Mouse (Mus musculus) hindbrain, embryonic 14.5 days (tissue): Measurements from ENCODE around the gene Ssb. TPM values are rescaled to one million over a fixed set of nuclear protein-coding genes. Genes with fewer than 3 reads are reported as not detected.
A peak's percentile ranks its signal among the peaks of the same experiment; 100 is the strongest.

Source experiments
- ATAC-seq: fragments of 200-750 bp; cut with Nextera tagmentation; 2 replicates; pipeline ENCODE4 v1.8.0; 2017; ENCODE audit warnings: moderate number of reproducible peaks, mild to moderate bottlenecking, moderate TSS enrichment, moderate library complexity; ENCODE audit not compliant: low FRiP score
- DNase-seq: peaks from one replicate; pipeline ENCODE4 v3.0.0-alpha.2; 2015; ENCODE audit warnings: low spot score
- H3K27ac ChIP-seq: fragments of 300-500 bp; sonication (generic); 2 replicates; pipeline ENCODE4 v1.5.1; 2014; ENCODE audit warnings: mild to moderate bottlenecking, moderate library complexity
- H3K27me3 ChIP-seq: fragments of 300-500 bp; sonication (generic); 2 replicates; pipeline ENCODE4 v1.6.1; 2014; ENCODE audit warnings: mild to moderate bottlenecking, low read length, mixed read lengths; ENCODE audit not compliant: control insufficient read depth, insufficient read depth
- H3K36me3 ChIP-seq: fragments of 300-500 bp; sonication (generic); replicated peaks from 2 replicates; pipeline ENCODE4 v1.6.1; 2014; ENCODE audit not compliant: control insufficient read depth, insufficient read depth
- H3K4me1 ChIP-seq: fragments of 300-500 bp; sonication (generic); replicated peaks from 2 replicates; pipeline ENCODE4 v1.6.1; 2014; ENCODE audit warnings: antibody characterized with exemption, low read length, mixed read lengths; ENCODE audit not compliant: control insufficient read depth, insufficient read depth
- H3K4me2 ChIP-seq: fragments of 300-500 bp; sonication (generic); replicated peaks from 2 replicates; pipeline ENCODE4 v1.6.1; 2014; ENCODE audit warnings: mild to moderate bottlenecking, moderate library complexity
- H3K4me3 ChIP-seq: fragments of 300-500 bp; sonication (generic); replicated peaks from 2 replicates; pipeline ENCODE4 v1.5.1; 2014; ENCODE audit warnings: mild to moderate bottlenecking, low read length
- H3K9ac ChIP-seq: fragments of 300-500 bp; sonication (generic); 2 replicates; pipeline ENCODE4 v1.6.1; 2014
- H3K9me3 ChIP-seq: fragments of 300-500 bp; sonication (generic); 2 replicates; pipeline ENCODE4 v1.6.1; 2016; ENCODE audit warnings: low read length; ENCODE audit not compliant: control insufficient read depth
- WGBS: fragments of 180-500 bp; shearing (Covaris S2); extraction: QIAGEN DNeasy Blood & Tissue Kit; methylation state at CpG from one replicate; pipeline ENCODE4 v1.1.7; 2014; 5-methylcytosine and 5-hydroxymethylcytosine counted together
- polyA plus RNA-seq: library from polyadenylated mRNA; unstranded; fragments of >200 nt; fragmentation: Nextera tagmentation; extraction: Ambion mirVana; gene quantifications from 2 replicates; pipeline ENCODE4 v1.2.1, GENCODE M21; 2014

The Ssb gene
- polyA plus RNA-seq, 1 experiment from 2014 or later = 239 TPM

DNA sequence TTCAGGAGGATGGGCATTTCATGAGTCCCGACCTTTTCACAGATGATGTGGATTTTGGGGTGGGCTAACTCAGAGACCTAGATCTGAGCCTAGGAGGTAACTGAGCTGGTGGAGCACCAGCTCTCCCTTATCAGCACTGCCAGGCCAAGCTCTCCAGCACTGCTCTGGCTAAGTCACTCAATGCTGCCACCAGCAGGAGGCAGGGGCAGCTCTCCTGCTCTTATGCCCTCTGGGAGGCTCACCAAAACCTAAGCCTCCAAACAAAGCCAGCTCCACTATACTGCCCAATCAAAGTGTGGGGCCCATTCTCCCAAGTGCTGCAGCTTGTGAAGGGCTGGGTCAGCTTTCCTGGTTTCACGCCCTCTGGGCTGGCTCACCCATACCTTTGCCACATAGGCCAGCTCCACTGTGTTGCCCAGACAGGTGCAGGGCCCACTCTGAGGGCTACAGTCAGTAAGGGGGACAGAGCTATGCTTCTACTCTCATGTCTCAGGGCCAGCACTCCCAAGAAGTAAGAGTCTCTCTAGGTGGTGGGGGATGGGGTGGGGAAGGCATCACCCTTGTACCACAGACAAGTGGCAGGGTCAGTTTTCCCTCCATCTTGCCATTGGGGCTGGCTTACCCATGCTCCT is 9.8 kb upstream of the Ssb start:
- Histone ChIP-seq H3K27ac (no peak overlapping the region), H3K9ac (no peak overlapping the region), H3K4me1 (no peaks in the 10 kb centered on the region), H3K4me2 (no peak overlapping the region), H3K36me3 (no peaks in the 10 kb centered on the region), H3K9me3 (no peaks in the 10 kb centered on the region), H3K4me3 (no peak overlapping the region), H3K27me3 (no peaks in the 10 kb centered on the region)
- DNase-seq (no peak), ATAC-seq (no peak)
- 76% methylated on average over 2 of the region's 2 CpGs for WGBS

DNA sequence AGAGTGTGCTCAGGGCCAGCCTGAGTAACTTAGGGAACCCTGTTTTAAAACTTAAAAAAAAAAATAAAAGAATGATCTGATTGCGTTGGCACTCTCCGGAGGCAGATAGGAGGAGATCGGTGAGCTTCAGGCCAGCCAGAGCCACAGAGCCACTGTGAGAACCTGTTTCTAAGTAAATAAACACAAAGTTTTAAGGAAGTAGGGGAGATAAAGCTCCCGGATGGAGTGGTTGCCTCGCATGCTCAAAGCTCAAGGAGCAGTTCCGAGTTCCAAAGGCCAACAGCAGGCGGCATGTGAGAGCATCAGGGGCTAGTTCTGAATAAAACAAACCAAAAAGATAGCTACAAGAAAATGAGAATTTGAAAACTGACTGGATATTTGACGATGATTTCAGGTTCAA is 5.0 kb upstream of the Ssb start:
- no peak overlapping the region for H3K4me2 ChIP-seq
- no peaks in the 10 kb centered on the region for H3K9me3 ChIP-seq
- DNase-seq (no peak), ATAC-seq (no peak)
- no peaks in the 10 kb centered on the region for H3K27me3 ChIP-seq
- no peak overlapping the region for H3K4me3 ChIP-seq
- H3K9ac ChIP-seq = no peak overlapping the region
- no peak overlapping the region for H3K27ac ChIP-seq
- H3K4me1 ChIP-seq = no peaks in the 10 kb centered on the region
- H3K36me3 ChIP-seq = no peaks in the 10 kb centered on the region
- 77% methylated on average over 8 of the region's 8 CpGs for WGBS

DNA sequence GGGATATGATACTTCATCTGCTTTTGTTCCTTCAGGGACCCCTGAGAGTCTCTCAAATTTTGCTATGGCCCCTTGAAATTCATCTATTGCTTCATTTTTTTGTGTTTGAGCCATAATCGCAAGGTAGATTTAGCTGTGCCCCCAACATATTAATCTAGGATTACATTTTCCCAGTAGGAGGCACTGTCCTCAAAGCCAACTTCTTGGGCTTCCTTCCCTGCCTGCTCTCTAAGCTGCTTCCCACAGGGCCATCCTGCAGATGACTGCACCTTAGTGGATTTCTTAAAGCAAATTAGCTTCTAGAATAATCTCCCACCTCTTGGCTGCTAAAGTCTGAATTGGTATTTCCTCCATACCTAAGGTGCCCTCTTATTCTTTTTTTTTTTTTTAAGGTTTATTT is 3.5 kb upstream of the Ssb start:
- Histone ChIP-seq H3K4me3 (no peak overlapping the region), H3K4me2 (no peak overlapping the region), H3K9me3 (no peaks in the 10 kb centered on the region), H3K27me3 (no peaks in the 10 kb centered on the region), H3K36me3 (no peaks in the 10 kb centered on the region), H3K4me1 (peaks cover 7% of the 10 kb centered on the region), H3K27ac (no peak overlapping the region), H3K9ac (no peak overlapping the region)
- 85% methylated on average over 1 of the region's 1 CpGs for WGBS
- DNase-seq = no peak
- ATAC-seq = no peak

DNA sequence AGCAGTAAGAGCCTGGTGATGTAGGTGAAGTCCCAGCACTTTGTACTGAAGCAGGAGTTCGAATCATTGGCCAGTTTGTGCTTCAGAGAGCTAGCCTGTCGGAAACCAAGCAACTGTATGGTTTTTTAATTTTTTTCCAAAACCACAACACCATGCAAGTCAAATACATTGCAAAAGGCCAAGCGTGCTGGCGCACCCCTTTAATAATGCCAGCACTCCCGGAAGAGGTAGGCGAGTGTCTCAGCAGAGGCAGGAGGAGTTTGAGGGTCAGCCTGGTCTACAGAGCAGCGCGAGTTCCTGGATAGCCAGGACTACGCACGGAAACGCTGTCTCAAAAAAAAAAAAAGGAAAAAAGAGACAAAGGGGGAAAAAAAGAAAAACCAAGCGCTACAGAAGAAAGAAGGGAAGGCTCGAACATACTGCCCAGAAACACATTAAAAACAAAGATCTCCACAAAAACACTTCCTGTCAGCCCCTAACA is 350 bp upstream of the Ssb start:
- Histone ChIP-seq H3K27ac (peak overlapping the region; percentile 88), H3K27me3 (no peaks in the 10 kb centered on the region), H3K9ac (peak overlapping the region; percentile 98), H3K9me3 (no peaks in the 10 kb centered on the region), H3K36me3 (peaks cover 7% of the 10 kb centered on the region; the same call in 1 of the 2 replicates), H3K4me3 (peak overlapping the region; percentile 95), H3K4me1 (peaks cover 23% of the 10 kb centered on the region), H3K4me2 (peak overlapping the region; percentile 69)
- ATAC-seq = peak; percentile 56; the same call in 1 of the 2 replicates
- DNase-seq = no peak
- 12% methylated on average over 13 of the region's 13 CpGs for WGBS

DNA sequence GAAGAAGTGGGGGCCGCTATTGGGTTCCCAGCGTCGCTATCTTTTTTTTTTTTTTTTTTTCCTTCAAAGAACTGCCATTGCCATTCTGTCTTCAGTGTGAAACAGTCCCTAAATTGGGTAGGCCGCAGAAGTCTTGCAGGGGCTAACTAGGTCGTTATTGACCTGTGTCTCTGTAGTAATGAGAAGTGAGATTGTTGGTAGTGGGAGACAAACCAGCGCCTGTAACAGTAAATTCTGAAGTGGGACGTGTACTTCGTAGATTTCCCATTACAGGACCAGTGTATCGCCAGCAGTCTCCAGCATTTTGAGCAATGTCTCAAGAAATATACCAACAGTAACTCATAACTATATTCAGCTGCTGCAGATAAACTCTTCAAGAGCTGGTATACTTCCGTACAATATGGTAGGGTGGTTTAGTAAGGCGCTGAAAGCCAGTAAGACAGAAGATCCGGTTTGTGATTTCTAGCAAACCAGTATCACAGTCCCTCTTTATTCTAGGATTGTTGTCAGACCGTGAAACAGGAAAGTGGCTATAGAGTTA is 825 bp downstream of the Ssb start:
- H3K9me3 ChIP-seq = no peaks in the 10 kb centered on the region
- no peaks in the 10 kb centered on the region for H3K27me3 ChIP-seq
- H3K36me3 ChIP-seq = peaks cover 18% of the 10 kb centered on the region
- DNase-seq = no peak
- H3K4me1 ChIP-seq = peaks cover 23% of the 10 kb centered on the region
- H3K9ac ChIP-seq = peak overlapping the region; percentile 98
- WGBS = 4% methylated on average over 13 of the region's 13 CpGs
- ATAC-seq = no peak
- H3K27ac ChIP-seq = peak overlapping the region; percentile 88; the same call in 1 of the 2 replicates
- peak overlapping the region; percentile 95 for H3K4me3 ChIP-seq
- H3K4me2 ChIP-seq = peak overlapping the region; percentile 69

DNA sequence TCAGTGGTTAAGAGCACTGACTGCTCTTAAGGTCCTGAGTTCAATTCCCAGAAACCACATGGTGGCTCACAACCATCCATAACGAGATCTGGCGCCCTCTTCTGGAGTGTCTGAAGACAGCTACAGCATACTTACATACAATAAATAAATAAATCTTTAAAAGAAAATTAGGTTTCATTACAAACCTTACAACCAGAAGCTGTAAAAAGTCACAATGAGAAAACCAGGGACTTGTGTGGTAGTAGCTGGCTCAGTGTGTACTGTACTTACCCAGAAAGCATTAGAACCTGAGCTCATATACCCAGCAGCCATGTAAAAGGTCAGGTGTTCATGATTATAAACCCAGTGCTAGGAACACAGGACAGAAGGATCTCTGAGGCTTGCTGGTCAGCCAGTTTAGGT is 22.6 kb downstream of the Ssb start:
- Histone ChIP-seq H3K36me3 (peaks cover under 1% of the 10 kb centered on the region), H3K9me3 (no peaks in the 10 kb centered on the region), H3K27ac (no peak overlapping the region), H3K9ac (no peak overlapping the region), H3K4me1 (peaks cover 16% of the 10 kb centered on the region), H3K27me3 (no peaks in the 10 kb centered on the region), H3K4me2 (no peak overlapping the region), H3K4me3 (no peak overlapping the region)
- DNase-seq (no peak), ATAC-seq (no peak)
- 69% methylated on average over 2 of the region's 2 CpGs for WGBS

DNA sequence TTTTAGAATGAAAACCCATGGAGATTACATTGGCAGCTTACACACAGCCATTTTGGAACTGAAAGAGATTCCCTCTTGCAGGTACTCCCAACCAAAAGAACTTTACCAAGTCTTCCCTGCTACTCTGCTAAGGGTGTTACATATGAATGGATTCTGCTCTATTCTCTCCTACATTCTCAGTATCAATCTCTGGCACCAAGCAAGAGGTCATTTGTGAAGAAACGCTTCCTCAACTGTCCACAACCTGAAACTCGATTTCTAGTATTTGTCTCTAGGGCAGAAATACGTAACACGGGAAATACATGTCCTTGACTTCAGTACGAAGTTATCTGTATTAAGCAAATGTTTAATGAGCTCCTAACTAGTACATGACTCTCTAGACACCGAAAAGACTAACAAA is 23.2 kb downstream of the Ssb start:
- Histone ChIP-seq H3K27ac (no peak overlapping the region), H3K36me3 (no peaks in the 10 kb centered on the region), H3K9me3 (no peaks in the 10 kb centered on the region), H3K27me3 (no peaks in the 10 kb centered on the region), H3K4me1 (peaks cover 16% of the 10 kb centered on the region), H3K9ac (no peak overlapping the region; the same call in 1 of the 2 replicates), H3K4me3 (peak overlapping the region; percentile 57), H3K4me2 (peak overlapping the region; percentile 86)
- WGBS = 64% methylated on average over 6 of the region's 6 CpGs
- no peak for ATAC-seq
- DNase-seq = no peak

DNA sequence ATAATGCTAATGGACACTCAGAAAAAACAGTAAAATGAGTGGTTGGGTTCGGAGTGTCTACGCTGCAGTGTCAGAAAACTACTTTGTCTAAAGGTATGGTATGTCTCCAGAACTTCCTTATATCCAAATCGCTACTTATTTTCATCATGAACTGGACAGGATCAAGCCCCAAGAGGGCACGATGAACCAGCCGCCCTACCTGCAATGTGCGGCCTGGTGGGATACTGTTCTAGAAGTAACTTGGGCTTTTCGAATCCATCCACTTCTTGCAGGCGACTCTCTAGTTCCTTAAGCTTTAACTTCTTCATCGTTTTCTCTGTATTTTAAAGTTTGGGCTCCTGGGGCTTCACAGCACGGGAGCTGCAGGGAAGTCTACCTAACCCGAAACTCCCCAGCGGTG is 23.7 kb downstream of the Ssb start:
- 7% methylated on average over 12 of the region's 12 CpGs for WGBS
- H3K4me2 ChIP-seq = peak overlapping the region; percentile 86
- ATAC-seq (no peak), DNase-seq (no peak)
- H3K27me3 ChIP-seq = no peaks in the 10 kb centered on the region
- no peaks in the 10 kb centered on the region for H3K9me3 ChIP-seq
- H3K4me1 ChIP-seq = peaks cover 16% of the 10 kb centered on the region
- no peaks in the 10 kb centered on the region for H3K36me3 ChIP-seq
- peak overlapping the region; percentile 57 for H3K4me3 ChIP-seq
- peak overlapping the region; percentile 64 for H3K27ac ChIP-seq
- peak overlapping the region; percentile 79 for H3K9ac ChIP-seq

DNA sequence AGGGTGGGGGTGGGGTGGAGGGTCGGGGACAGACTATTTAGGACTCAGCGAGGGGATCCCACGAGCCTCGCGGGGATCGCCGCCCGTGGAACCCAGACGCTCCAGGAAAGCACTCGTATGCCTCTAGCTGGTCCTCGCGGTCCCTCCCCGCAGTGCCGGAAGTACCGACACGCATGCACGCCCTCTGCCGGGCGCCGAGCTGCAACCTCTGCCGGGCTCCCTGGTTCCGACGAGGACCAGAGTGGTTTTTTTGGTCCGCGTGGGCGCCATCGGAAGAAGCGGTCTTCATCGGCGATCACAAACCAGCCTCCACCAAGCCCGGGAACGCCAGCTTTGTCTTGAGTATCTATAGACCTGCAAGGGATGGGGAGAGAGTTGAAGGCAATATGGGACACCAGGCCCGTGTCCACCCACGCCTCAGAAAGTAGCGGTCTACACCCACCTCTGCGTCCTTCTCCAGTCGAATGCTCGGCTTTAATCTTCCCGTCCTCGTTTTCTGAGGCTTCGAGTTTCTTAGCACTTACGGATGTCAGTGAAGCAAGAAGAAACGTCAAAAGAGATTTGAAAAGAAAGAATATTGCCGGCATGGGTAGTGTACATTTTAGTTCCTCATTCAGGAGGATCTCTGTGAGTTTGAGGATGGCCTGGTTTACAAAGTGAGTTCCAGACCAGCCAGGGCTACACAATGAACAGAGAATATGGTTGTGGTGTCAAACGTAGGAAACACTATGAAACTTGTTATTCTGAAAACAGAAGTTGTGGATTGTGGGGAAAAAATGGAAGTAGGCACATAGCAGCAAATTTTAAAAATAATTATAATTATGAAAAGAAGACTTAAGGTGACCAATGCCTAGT is 24.3 kb downstream of the Ssb start, which contains the start of gene Mettl5:
Mettl5 (minus strand) TSS at position 165 of the 855 bp plus-strand sequence.
- H3K9ac ChIP-seq = peak within 1 kb of the TSS; percentile 79
- WGBS = 3% methylated on average over 45 of the region's 45 CpGs
- H3K27ac ChIP-seq = peak within 1 kb of the TSS; percentile 64
- H3K4me2 ChIP-seq = peak within 1 kb of the TSS; percentile 86
- peaks cover 16% of the 10 kb centered on the region for H3K4me1 ChIP-seq
- DNase-seq (peak; percentile 81), ATAC-seq (peak; percentile 93)
- no peaks in the 10 kb centered on the region for H3K9me3 ChIP-seq
- H3K27me3 ChIP-seq = no peaks in the 10 kb centered on the region
- H3K4me3 ChIP-seq = peak within 1 kb of the TSS; percentile 57
- H3K36me3 ChIP-seq = no peaks in the 10 kb centered on the region
